Mouse (Mus musculus) heart, postnatal 0 days (tissue): ENCODE data around the gene Cenpn. TPM values are rescaled to one million over a fixed set of nuclear protein-coding genes. Genes with fewer than 3 reads are reported as not detected.

Experiments
- ATAC-seq: fragments of 200-750 bp; cut with Nextera tagmentation; 2 replicates; pipeline ENCODE4 v1.8.0; 2017; ENCODE audit warnings: low read depth, moderate number of reproducible peaks, moderate library complexity; ENCODE audit not compliant: insufficient read depth
- DNase-seq: peaks from one replicate; pipeline ENCODE4 v3.0.0-alpha.2; 2016; ENCODE audit warnings: low spot score
- H3K27ac ChIP-seq: fragments of 300-500 bp; sonication (generic); 2 replicates; pipeline ENCODE4 v1.5.1; 2014; ENCODE audit warnings: low read depth, mild to moderate bottlenecking
- H3K27me3 ChIP-seq: fragments of 300-500 bp; sonication (generic); 2 replicates; pipeline ENCODE4 v1.6.1; 2014; ENCODE audit warnings: low read length, mixed read lengths; ENCODE audit not compliant: control insufficient read depth, insufficient read depth
- H3K36me3 ChIP-seq: fragments of 300-500 bp; sonication (generic); replicated peaks from 2 replicates; pipeline ENCODE4 v1.6.1; 2014; ENCODE audit warnings: low read length, mixed read lengths; ENCODE audit not compliant: control insufficient read depth, insufficient read depth
- H3K4me1 ChIP-seq: fragments of 300-500 bp; sonication (generic); 2 replicates; pipeline ENCODE4 v1.6.1; 2014; ENCODE audit warnings: antibody characterized with exemption; ENCODE audit not compliant: control insufficient read depth, insufficient read depth
- H3K4me2 ChIP-seq: fragments of 300-500 bp; sonication (generic); 2 replicates; pipeline ENCODE4 v1.6.1; 2014; ENCODE audit warnings: low read depth, mild to moderate bottlenecking, low read length, moderate library complexity
- H3K4me3 ChIP-seq: fragments of 300-500 bp; sonication (generic); 2 replicates; pipeline ENCODE4 v1.5.1; 2014; ENCODE audit warnings: low read depth, low read length
- H3K9ac ChIP-seq: fragments of 300-500 bp; sonication (generic); replicated peaks from 2 replicates; pipeline ENCODE4 v1.6.1; 2014; ENCODE audit warnings: low read depth, low read length, mixed read lengths
- H3K9me3 ChIP-seq: fragments of 300-500 bp; sonication (generic); replicated peaks from 2 replicates; pipeline ENCODE4 v1.6.1; 2016; ENCODE audit warnings: low read length; ENCODE audit not compliant: control insufficient read depth
- CTCF ChIP-seq: IDR thresholded peaks from 2 replicates; pipeline ENCODE4 v1.5.1; 2016; ENCODE audit warnings: antibody characterized with exemption, control low read depth, low read depth
- EP300 ChIP-seq: IDR thresholded peaks from 2 replicates; pipeline ENCODE4 v1.6.1; 2016; ENCODE audit warnings: antibody characterized with exemption, low read depth
- WGBS: fragments of 180-500 bp; shearing (Covaris S2); extraction: QIAGEN DNeasy Blood & Tissue Kit; methylation state at CpG from one replicate; pipeline ENCODE4 v1.1.7; 2014; 5-methylcytosine and 5-hydroxymethylcytosine counted together
- polyA plus RNA-seq: library from polyadenylated mRNA; unstranded; fragments of >200 nt; fragmentation: Nextera tagmentation; extraction: Ambion mirVana; gene quantifications from 2 replicates; pipeline ENCODE4 v1.2.1, GENCODE M21; 2015
- total RNA-seq: library from RNA; depleted of rRNA; stranded (reverse); fragments of >200 nt; gene quantifications from 2 replicates; pipeline ENCODE4 v1.2.3, GENCODE M21; 2014; ENCODE audit warnings: low replicate concordance

Gene Cenpn
- total and polyA plus RNA-seq, 2 experiments from 2014 or later: 4.4 to 10.1 TPM

DNA sequence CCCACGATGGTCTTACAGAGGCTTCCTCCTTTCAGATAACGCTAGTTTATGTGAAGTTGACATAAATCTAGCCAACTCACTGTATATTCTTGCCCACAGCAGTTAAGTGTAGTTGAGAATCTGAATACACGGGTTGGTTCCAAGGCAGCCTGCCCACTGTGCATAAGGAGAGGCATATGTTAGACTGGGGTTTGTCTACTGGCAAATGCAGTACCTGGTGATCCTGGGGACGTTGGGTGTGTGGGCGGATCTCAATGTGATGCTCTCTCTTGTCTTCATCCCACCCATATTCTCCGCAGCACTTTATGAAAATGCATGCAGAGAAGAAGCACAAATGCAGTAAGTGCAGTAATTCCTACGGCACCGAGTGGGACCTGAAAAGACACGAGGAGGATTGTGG lies 32.9 kb downstream of the Cenpn start:
- Histone ChIP-seq H3K4me2 (no peak overlapping the region), H3K9ac (no peak overlapping the region), H3K4me1 (peaks cover 5% of the 10 kb centered on the region; the same call in 1 of the 2 replicates), H3K27ac (no peak overlapping the region), H3K9me3 (no peaks in the 10 kb centered on the region), H3K4me3 (no peak overlapping the region), H3K36me3 (peaks cover 61% of the 10 kb centered on the region), H3K27me3 (no peaks in the 10 kb centered on the region)
- WGBS: 91% methylated on average over 9 of the region's 9 CpGs
- no peak for ATAC-seq
- no peak for DNase-seq
- TF ChIP-seq EP300 (no peak), CTCF (no peak)

GRCm38 (mm10) chr8:116969531-116969930 lies 48.0 kb downstream of the Cenpn start:
- no peak overlapping the region for H3K4me3 ChIP-seq
- no peak for ATAC-seq
- 88% methylated on average over 6 of the region's 6 CpGs for WGBS
- no peaks in the 10 kb centered on the region for H3K36me3 ChIP-seq
- no peak for TF ChIP-seq EP300
- TF ChIP-seq CTCF: no peak
- no peak for DNase-seq
- no peaks in the 10 kb centered on the region for H3K4me1 ChIP-seq
- no peak overlapping the region for H3K27ac ChIP-seq
- no peak overlapping the region for H3K9ac ChIP-seq
- H3K9me3 ChIP-seq: no peaks in the 10 kb centered on the region
- no peaks in the 10 kb centered on the region for H3K27me3 ChIP-seq
- no peak overlapping the region for H3K4me2 ChIP-seq

DNA sequence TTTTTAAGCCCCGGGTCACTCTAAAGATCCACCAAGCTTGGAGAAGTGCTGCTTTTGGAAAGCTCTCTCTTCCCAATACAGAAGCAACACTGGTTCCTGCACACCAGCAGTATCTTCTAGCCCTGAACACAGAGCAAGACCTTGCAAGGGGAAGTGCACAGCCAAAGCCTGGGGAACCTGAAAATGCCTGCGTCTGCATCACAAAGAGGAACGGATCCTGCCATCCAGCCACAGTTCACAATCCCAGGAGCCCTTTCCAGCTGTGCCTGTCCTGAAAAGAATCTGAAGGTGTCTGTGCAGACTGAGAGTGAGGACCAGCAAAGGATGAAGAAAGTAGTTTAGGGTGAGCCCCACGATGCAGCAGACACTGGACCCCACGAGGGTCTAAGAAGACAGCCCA lies 53.5 kb downstream of the Cenpn start:
- Histone ChIP-seq H3K9ac (no peak overlapping the region), H3K4me1 (peaks cover 8% of the 10 kb centered on the region; the same call in 1 of the 2 replicates), H3K9me3 (no peaks in the 10 kb centered on the region), H3K4me2 (no peak overlapping the region), H3K4me3 (no peak overlapping the region), H3K36me3 (no peaks in the 10 kb centered on the region), H3K27me3 (no peaks in the 10 kb centered on the region), H3K27ac (no peak overlapping the region)
- DNase-seq (no peak), ATAC-seq (no peak)
- no peak for TF ChIP-seq CTCF
- TF ChIP-seq EP300: no peak
- WGBS: 40% methylated on average over 5 of the region's 5 CpGs

DNA sequence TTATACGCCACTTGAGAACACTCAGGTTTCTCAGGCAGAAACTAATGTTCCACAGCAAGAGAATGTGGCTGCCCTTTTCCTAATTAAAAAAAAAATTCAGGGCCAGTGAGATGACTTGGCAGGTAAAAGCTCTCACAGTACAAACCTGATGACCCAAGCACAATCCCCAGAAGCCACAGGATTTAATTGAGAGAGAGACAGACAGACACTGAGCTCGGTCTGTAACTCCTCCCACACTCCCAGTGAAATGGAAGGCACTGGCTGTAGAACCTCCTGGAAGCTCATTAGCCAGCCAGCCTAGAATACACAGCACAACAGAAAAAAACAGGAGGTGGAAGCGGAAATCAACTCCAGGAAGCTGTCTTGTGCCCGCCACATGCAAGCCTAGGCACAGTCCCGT lies 54.1 kb downstream of the Cenpn start:
- H3K27me3 ChIP-seq: no peaks in the 10 kb centered on the region
- TF ChIP-seq CTCF (no peak), EP300 (no peak)
- WGBS: 61% methylated on average over 5 of the region's 5 CpGs
- no peak for DNase-seq
- no peak overlapping the region for H3K27ac ChIP-seq
- peaks cover 8% of the 10 kb centered on the region; the same call in 1 of the 2 replicates for H3K4me1 ChIP-seq
- H3K36me3 ChIP-seq: no peaks in the 10 kb centered on the region
- ATAC-seq: no peak
- H3K4me2 ChIP-seq: no peak overlapping the region
- no peak overlapping the region for H3K4me3 ChIP-seq
- no peaks in the 10 kb centered on the region for H3K9me3 ChIP-seq
- no peak overlapping the region for H3K9ac ChIP-seq

GRCm38 (mm10) chr8:116978052-116978451 lies 56.5 kb downstream of the Cenpn start:
- H3K9me3 ChIP-seq: no peaks in the 10 kb centered on the region
- H3K36me3 ChIP-seq: 0 out of 2 replicates have a peak, but pooled peaks cover under 1% of the 10 kb centered on the region
- H3K27ac ChIP-seq: no peak overlapping the region
- DNase-seq (no peak), ATAC-seq (no peak)
- TF ChIP-seq CTCF (no peak), EP300 (no peak)
- WGBS: 33% methylated on average over 8 of the region's 8 CpGs
- H3K27me3 ChIP-seq: no peaks in the 10 kb centered on the region
- peak overlapping the region; percentile 75 for H3K4me3 ChIP-seq
- H3K4me2 ChIP-seq: peak overlapping the region; percentile 71
- H3K4me1 ChIP-seq: peaks cover 8% of the 10 kb centered on the region; the same call in 1 of the 2 replicates
- H3K9ac ChIP-seq: no peak overlapping the region

GRCm38 (mm10) chr8:116978631-116979256 lies 57.2 kb downstream of the Cenpn start, which contains the start of gene 1700030J22Rik:
Gene 1700030J22Rik (minus strand): TSS chr8:116978959.
- under 1% methylated on average over 46 of the region's 46 CpGs for WGBS
- ATAC-seq: peak; percentile 100
- Histone ChIP-seq H3K36me3 (peaks cover 7% of the 10 kb centered on the region; the same call in 1 of the 2 replicates), H3K9ac (no peak within 1 kb of the TSS), H3K27me3 (no peaks in the 10 kb centered on the region), H3K4me3 (peak within 1 kb of the TSS; percentile 75), H3K9me3 (no peaks in the 10 kb centered on the region), H3K4me1 (peaks cover 8% of the 10 kb centered on the region; the same call in 1 of the 2 replicates), H3K4me2 (peak within 1 kb of the TSS; percentile 71), H3K27ac (no peak within 1 kb of the TSS)
- peak; percentile 97 for DNase-seq
- TF ChIP-seq EP300 (no peak), CTCF (peak; percentile 38)
